Mouse (Mus musculus): ENCODE results near the gene Fstl1.
A peak's percentile ranks its signal among the peaks of the same experiment; 100 is the strongest.

The Fstl1 gene

DNA sequence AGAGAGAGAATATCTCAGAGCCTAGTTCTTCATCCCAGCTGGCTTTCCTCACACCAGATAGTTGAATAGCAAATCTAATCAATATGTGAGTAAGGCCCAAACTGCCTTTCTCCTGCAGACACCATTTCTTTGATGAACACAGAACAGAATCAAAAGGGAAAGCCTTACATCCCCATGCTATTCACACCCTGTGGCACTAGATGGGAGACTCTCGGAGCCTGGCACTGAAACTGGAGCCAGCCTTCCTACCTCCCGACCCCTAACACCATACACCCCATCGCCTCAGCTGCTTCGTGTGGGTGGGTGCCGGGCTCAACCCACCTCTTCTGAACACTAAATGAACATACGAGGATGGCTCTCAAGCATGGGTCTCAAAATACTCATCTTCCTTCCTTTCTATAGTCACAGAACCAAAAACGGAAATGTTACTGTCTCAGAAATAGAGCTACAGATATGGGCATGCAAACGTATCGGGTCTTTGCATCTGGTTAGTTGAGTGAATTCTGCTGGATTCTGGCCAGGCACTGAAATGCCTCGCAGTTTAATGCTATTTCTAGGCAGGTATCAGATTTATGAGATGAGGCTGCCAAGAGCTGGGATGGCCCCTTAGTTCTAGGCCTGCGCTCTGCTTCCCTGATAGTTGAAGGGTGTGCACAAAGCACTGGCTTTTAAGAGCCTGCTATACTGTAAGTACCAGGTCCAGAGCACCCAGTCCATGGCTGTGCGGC is 48.3 kb downstream of the Fstl1 start:
- DNase-seq: no peak

GRCm38 (mm10) chr16:37826286-37826685 is 49.6 kb downstream of the Fstl1 start:
- no peak for DNase-seq

DNA sequence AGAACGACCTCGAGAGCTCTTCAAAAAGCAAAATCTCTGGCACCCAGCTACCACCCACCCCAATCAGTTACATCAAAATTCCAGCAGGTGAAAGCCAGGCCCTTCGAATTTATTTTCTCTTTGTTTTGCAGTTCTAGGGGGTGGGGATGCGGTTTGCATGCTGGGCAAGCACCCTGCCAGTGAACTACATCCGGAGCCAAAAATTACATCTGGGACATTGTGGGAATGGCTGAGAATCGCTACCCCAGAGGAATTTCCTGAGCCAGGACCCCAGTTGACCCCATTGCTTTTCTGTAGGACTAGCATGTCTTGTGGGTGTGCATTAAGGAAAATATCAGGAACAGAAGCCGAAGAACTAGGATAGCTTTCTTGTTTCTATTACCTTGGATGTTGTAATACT is 54.4 kb downstream of the Fstl1 start:
- no peak for DNase-seq

- no peak for DNase-seq
These were observed 60.9 kb downstream of the Fstl1 start for GRCm38 (mm10) chr16:37837571-37837970.

DNA sequence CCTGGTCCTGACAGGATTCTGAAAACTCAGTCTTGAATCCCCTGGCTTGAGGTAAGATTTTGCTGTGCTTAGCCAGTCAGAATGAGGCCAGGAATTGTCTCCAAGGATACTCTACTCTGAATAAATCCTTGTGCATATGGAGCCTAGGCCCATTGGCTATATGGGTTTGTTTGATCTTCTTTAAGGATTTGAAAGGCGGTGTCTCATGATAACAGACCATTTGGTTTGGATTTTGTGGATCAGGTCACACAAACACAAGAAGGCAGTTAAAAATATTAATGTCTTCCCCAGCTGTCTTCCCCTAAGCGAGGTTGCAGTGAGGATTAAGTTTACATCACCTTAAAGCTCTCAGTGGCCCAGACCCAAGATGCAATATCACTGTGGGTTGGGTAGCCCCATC is 65.8 kb downstream of the Fstl1 start:
- no peak for DNase-seq

- no peak for DNase-seq
These were observed 67.1 kb downstream of the Fstl1 start for GRCm38 (mm10) chr16:37843740-37844139.

DNA sequence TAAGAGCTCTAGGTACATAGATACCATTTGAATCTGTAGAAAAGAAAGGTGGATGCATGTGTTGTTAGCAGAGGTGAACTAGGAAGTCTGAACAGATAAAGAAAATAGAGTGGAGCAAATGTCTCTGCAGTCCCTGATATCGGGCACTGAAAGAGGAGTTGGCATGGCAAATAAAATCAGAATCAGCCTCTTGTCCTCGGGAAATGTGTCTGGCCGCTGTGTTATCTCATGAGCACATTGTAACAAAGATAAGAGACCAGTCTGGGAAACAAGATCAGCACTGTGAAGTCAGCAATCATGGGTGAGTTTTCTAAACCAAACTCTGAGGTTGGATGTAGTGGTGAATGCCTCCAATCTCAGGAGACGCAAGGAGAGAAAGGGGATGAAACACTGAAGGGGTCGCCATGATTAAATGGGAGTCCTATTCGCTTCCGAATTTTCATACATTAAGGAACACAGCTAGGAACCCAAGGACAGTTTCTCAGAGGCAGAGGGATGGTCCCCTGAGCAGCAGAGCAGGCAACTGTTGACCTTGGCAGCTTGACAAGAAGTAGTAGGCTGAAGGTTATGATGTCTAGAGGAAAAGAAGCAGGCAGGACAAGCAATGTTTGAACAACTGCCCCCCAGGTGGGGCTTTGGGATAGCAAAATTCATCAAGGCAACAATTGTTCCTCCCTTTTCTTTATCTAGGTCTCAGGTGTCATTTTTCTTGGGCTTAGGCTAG is 68.7 kb downstream of the Fstl1 start:
- no peak for DNase-seq

DNA sequence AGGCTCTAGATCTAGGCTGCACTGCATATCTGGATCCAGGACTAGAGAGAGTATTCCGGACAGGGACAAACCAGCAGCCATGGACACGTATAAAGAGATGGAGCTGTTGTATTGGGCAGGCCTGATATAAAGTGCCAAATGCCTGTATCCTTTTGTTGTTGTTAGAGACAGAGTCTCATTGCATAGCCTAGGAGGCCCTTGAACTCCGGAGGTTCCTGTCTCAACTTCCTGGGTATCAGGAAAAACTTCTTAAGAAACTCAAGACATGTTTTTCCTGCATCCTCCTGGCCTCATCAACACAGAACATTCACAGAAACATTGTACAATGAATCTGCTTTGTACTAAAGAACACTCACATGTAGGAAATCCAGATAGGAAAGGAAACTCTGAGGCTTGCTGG is 70.4 kb downstream of the Fstl1 start:
- no peak for DNase-seq

- DNase-seq: peak; percentile 50 to 72
These were observed 74.7 kb downstream of the Fstl1 start for GRCm38 (mm10) chr16:37851366-37851765.

- DNase-seq: peak in 1 of 2 experiments; percentile 43
These were observed 76.6 kb downstream of the Fstl1 start for GRCm38 (mm10) chr16:37853279-37853678.

- no peak for DNase-seq
These were observed 77.4 kb downstream of the Fstl1 start for GRCm38 (mm10) chr16:37854054-37854453.

GRCm38 (mm10) chr16:37854593-37854992 is 77.9 kb downstream of the Fstl1 start:
- DNase-seq: no peak

DNA sequence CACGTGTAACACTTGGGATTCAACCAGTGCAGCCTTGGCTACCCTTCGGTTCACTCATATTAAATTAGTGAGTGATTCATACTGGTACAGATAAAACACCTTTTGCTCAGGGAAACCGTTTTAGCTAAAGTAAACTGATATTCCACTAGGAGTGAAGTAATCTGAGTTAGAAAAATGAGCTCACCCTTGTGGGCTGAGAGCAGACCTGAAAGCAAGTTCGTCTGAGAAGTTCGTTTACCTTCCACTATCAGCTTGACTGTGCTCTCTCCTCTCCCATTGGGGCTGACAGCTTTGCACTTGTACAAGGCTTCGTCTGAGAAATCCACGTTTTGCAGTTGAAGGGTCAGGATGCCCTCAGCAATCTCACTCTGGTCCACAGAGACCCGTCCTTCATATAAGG is 78.9 kb downstream of the Fstl1 start:
- no peak for DNase-seq

GRCm38 (mm10) chr16:37856327-37856726 is 79.7 kb downstream of the Fstl1 start:
- peak; percentile 59 to 66 for DNase-seq

DNA sequence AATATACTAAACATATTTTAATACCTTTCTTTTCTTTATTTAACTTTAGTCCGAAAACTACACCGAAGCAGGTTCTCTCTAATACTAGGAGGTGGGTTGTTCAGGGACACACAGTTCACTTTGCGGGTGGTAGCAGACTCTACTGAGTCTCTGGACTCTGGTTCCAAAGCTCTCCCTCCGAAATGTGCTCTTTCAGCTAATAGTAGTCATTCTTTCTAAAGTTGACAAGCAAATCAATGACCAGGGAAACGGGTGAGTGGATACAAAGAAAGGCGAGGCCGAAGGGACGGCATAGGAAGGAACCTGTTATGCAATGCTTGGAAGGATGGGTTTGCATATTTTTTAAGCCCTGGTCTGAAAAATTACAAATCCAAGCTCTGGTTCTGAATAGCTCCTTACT is 80.8 kb downstream of the Fstl1 start:
- DNase-seq: peak; percentile 79 to 92

DNA sequence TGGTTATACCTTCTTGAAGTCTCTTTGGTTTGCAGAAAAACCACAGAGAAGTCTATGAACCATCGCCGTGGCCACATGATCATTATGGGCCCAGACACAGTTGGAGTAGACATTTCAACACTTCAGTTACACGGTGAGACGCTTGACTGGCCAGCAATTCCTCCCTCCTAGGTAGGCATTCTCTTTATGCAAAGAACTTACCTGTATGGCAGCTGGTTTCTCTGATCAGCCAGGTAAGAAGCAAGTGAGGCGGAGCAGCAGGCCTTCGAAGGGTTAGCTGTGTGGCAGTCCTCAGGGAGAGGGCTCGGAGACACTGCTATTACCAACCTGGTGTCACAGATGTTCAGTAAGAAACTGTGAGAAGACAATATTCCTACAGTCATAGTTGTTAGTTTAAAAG is 83.5 kb downstream of the Fstl1 start:
- peak in 1 of 2 experiments; percentile 48 for DNase-seq

DNA sequence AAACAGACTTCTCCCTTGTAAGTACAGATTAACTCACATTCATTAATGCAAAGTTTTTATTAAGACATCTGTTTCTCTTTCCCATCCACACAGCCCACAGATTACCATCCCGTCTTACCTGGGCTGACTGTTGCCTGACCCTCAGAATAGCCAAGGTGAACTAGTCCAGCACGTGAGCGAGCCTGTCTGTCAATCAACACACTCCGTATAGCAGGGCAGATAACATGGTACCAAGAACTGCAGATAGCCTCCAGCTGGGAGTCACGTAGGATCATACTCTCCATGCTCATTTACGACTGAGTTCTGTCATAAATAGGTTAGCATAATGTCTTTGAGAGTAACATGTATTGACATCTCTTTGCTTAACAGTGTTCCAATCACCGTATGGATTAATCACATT is 84.4 kb downstream of the Fstl1 start, which contains the start of gene Gm36028:
Gm36028 (minus strand) TSS at position 118 of the 400 bp plus-strand sequence.
- no peak for DNase-seq

DNA sequence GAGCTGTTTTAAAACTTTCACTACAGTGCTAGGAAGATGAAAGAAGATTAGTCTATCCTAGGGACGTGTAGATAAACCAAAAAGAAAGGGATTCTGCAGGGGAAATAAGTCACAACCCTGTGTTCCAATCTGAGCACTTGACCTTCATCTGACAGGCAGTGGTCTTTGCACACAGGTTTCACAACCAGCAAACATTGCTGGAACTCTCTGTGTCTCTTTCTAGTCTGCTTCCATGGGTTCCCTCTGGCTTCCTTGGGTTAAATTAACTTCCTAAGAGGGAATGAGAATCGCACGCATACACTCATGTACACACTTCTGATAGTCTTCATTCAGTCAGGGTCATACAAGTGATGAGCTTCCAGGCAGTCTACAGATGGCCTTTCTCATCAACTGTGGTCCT is 87.2 kb downstream of the Fstl1 start:
- DNase-seq: no peak

DNA sequence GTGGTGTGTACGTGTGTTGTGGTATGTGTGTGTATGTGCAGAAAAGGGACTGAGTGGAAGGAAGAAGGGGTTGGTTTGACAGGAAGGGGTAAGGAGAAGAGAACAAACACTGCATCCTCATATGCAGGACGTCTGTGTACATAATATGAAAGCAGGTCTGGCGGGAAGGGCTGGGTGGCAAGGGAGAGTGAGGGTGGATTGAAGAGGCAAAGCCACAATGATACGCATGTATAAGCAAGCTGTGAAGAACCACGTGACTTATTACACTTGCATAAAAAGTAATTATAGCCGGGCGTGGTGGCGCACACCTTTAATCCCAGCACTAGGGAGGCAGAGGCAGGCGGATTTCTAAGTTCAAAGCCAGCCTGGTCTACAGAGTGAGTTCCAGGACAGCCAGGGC is 89.2 kb downstream of the Fstl1 start:
- no peak for DNase-seq

DNA sequence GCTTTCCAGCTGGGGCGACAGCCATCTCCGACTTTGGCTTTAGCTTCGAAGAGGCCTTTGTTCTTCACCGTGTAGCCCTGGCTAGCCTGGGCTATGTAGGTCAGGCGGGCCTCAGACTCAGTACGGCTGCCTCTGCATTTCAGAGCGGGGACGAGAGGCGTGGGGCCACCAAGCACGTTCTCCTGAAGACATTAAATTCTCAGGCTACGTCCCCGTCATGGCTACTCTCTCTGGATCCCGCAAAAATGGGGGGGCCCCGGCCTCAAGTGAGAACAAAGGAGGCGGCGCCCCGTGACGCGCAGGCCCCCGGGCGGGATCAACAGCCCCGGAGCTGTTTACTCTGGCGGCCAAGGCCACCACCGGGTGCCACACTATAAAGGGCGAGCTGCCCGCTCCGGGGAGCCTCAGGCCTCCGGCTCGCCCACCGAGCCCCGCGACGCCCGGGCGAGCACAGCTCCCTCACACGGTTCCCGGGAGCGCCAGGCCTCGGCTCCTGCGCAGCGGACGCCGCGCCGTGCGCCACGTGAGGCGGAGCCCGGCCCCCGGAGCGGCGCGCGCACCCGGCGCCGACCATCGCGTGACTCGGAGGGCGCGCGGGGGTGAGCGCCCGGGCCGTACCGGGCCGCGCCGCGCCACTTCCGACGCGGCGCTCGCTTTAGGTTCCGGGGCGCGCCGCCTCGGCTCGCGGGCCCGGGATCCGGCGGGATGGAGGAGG is 91.3 kb downstream of the Fstl1 start, which contains the start of gene Lrrc58:
Lrrc58 (plus strand) TSS at position 599 of the 715 bp plus-strand sequence.
- DNase-seq: peak; percentile 81 to 84

GRCm38 (mm10) chr16:37868506-37869469 is 92.1 kb downstream of the Fstl1 start:
- peak; percentile 77 for DNase-seq

All from kidney, adult 8-10 months (tissue).